Mouse (Mus musculus) heart, postnatal 0 days (tissue): Measurements from ENCODE around the gene Efnb2. TPM values are rescaled to one million over a fixed set of nuclear protein-coding genes. Genes with fewer than 3 reads are reported as not detected.

Source experiments
- ATAC-seq: fragments of 200-750 bp; cut with Nextera tagmentation; 2 replicates; pipeline ENCODE4 v1.8.0; 2017; ENCODE audit warnings: low read depth, moderate number of reproducible peaks, moderate library complexity; ENCODE audit not compliant: insufficient read depth
- DNase-seq: peaks from one replicate; pipeline ENCODE4 v3.0.0-alpha.2; 2016; ENCODE audit warnings: low spot score
- H3K27ac ChIP-seq: fragments of 300-500 bp; sonication (generic); 2 replicates; pipeline ENCODE4 v1.5.1; 2014; ENCODE audit warnings: low read depth, mild to moderate bottlenecking
- H3K27me3 ChIP-seq: fragments of 300-500 bp; sonication (generic); 2 replicates; pipeline ENCODE4 v1.6.1; 2014; ENCODE audit warnings: low read length, mixed read lengths; ENCODE audit not compliant: control insufficient read depth, insufficient read depth
- H3K36me3 ChIP-seq: fragments of 300-500 bp; sonication (generic); replicated peaks from 2 replicates; pipeline ENCODE4 v1.6.1; 2014; ENCODE audit warnings: low read length, mixed read lengths; ENCODE audit not compliant: control insufficient read depth, insufficient read depth
- H3K4me1 ChIP-seq: fragments of 300-500 bp; sonication (generic); 2 replicates; pipeline ENCODE4 v1.6.1; 2014; ENCODE audit warnings: antibody characterized with exemption; ENCODE audit not compliant: control insufficient read depth, insufficient read depth
- H3K4me2 ChIP-seq: fragments of 300-500 bp; sonication (generic); 2 replicates; pipeline ENCODE4 v1.6.1; 2014; ENCODE audit warnings: low read depth, mild to moderate bottlenecking, low read length, moderate library complexity
- H3K4me3 ChIP-seq: fragments of 300-500 bp; sonication (generic); 2 replicates; pipeline ENCODE4 v1.5.1; 2014; ENCODE audit warnings: low read depth, low read length
- H3K9ac ChIP-seq: fragments of 300-500 bp; sonication (generic); replicated peaks from 2 replicates; pipeline ENCODE4 v1.6.1; 2014; ENCODE audit warnings: low read depth, low read length, mixed read lengths
- H3K9me3 ChIP-seq: fragments of 300-500 bp; sonication (generic); replicated peaks from 2 replicates; pipeline ENCODE4 v1.6.1; 2016; ENCODE audit warnings: low read length; ENCODE audit not compliant: control insufficient read depth
- CTCF ChIP-seq: IDR thresholded peaks from 2 replicates; pipeline ENCODE4 v1.5.1; 2016; ENCODE audit warnings: antibody characterized with exemption, control low read depth, low read depth
- EP300 ChIP-seq: IDR thresholded peaks from 2 replicates; pipeline ENCODE4 v1.6.1; 2016; ENCODE audit warnings: antibody characterized with exemption, low read depth
- WGBS: fragments of 180-500 bp; shearing (Covaris S2); extraction: QIAGEN DNeasy Blood & Tissue Kit; methylation state at CpG from one replicate; pipeline ENCODE4 v1.1.7; 2014; 5-methylcytosine and 5-hydroxymethylcytosine counted together
- polyA plus RNA-seq: library from polyadenylated mRNA; unstranded; fragments of >200 nt; fragmentation: Nextera tagmentation; extraction: Ambion mirVana; gene quantifications from 2 replicates; pipeline ENCODE4 v1.2.1, GENCODE M21; 2015
- total RNA-seq: library from RNA; depleted of rRNA; stranded (reverse); fragments of >200 nt; gene quantifications from 2 replicates; pipeline ENCODE4 v1.2.3, GENCODE M21; 2014; ENCODE audit warnings: low replicate concordance

Gene Efnb2
- total and polyA plus RNA-seq, 2 experiments from 2014 or later, result 6.2 to 13.8 TPM

DNA sequence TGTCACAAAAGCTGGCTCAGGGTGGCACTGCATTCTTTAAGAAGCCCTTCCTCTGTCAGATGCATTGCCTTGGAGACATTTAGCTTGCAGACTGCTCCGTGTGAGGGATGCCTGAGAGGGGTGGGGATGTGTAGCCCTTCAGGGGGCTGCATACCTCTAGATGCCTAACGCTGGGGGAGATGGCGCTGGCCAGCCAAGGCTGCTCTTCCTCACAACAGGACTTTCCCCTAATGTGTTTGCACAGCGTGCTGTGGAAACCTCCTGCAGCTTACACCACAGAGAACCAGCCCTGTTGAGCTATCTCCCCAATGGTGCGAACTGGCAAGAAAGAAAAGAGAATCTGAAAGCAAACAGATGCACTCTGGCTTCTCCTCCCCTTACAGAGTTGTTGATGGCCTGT is 51.9 kb downstream of the Efnb2 start:
- ATAC-seq, result no peak; the same call in 1 of the 2 replicates
- 35% methylated on average over 5 of the region's 5 CpGs for WGBS

DNA sequence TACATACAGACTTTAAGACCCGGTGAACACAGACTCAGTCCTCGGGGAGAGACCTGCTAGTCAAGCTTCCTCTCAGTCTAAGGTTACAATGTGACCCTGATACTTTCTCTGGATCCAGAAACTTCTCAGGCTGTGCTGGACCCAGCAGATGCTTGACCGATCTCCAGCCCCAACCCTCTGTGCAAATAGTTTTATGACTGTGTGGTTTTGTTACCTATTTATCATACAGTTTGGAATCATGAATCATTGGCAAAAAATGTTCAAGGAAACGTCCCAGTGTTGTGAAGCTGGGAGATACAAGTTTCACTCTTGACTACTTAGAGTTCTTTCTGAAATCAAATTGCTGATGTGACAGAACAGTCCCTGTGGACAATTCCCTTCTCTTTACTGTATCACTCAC is 55.4 kb downstream of the Efnb2 start:
- ATAC-seq, result no peak
- no peaks in the 10 kb centered on the region for H3K36me3 ChIP-seq
- 62% methylated on average over 4 of the region's 4 CpGs for WGBS
- no peak overlapping the region for H3K4me2 ChIP-seq
- H3K4me1 ChIP-seq, result no peaks in the 10 kb centered on the region
- no peak for DNase-seq
- TF ChIP-seq CTCF (no peak), EP300 (no peak)
- H3K4me3 ChIP-seq, result no peak overlapping the region
- no peak overlapping the region for H3K27ac ChIP-seq
- no peaks in the 10 kb centered on the region for H3K9me3 ChIP-seq
- H3K9ac ChIP-seq, result no peak overlapping the region
- H3K27me3 ChIP-seq, result no peaks in the 10 kb centered on the region

More for the DNA sequence above, 51.9 kb downstream of the Efnb2 start:
- H3K36me3 ChIP-seq, result no peaks in the 10 kb centered on the region
- TF ChIP-seq CTCF (no peak), EP300 (no peak)
- no peak overlapping the region for H3K4me2 ChIP-seq
- H3K27me3 ChIP-seq, result no peaks in the 10 kb centered on the region
- H3K27ac ChIP-seq, result no peak overlapping the region
- no peak overlapping the region for H3K4me3 ChIP-seq
- no peak overlapping the region for H3K9ac ChIP-seq
- no peak for DNase-seq
- no peaks in the 10 kb centered on the region for H3K4me1 ChIP-seq
- H3K9me3 ChIP-seq, result no peaks in the 10 kb centered on the region

DNA sequence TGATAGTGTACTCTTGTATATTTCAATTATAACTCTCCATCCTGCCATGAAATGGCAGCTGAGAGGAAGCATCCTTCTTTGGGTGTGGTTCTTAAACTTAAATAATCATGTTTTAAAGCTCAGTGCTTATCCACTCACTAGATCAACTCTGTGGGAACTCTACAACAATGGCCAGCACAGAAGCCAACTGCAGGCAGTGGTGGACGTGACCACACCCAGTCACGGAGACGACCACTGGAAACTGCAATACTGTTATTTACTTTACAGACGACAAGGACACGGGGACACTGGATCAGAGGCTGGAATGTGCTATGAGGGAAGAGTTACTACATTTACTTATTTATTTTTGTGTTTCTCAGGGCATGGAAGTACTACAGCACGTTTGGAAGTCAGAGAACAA is 57.2 kb downstream of the Efnb2 start:
- no peak for TF ChIP-seq CTCF
- no peak for DNase-seq
- no peak overlapping the region for H3K4me2 ChIP-seq
- no peaks in the 10 kb centered on the region for H3K36me3 ChIP-seq
- H3K4me1 ChIP-seq, result no peaks in the 10 kb centered on the region
- H3K9me3 ChIP-seq, result no peaks in the 10 kb centered on the region
- no peak overlapping the region for H3K27ac ChIP-seq
- H3K27me3 ChIP-seq, result no peaks in the 10 kb centered on the region
- H3K9ac ChIP-seq, result no peak overlapping the region
- 57% methylated on average over 6 of the region's 6 CpGs for WGBS
- no peak for ATAC-seq
- no peak overlapping the region for H3K4me3 ChIP-seq

DNA sequence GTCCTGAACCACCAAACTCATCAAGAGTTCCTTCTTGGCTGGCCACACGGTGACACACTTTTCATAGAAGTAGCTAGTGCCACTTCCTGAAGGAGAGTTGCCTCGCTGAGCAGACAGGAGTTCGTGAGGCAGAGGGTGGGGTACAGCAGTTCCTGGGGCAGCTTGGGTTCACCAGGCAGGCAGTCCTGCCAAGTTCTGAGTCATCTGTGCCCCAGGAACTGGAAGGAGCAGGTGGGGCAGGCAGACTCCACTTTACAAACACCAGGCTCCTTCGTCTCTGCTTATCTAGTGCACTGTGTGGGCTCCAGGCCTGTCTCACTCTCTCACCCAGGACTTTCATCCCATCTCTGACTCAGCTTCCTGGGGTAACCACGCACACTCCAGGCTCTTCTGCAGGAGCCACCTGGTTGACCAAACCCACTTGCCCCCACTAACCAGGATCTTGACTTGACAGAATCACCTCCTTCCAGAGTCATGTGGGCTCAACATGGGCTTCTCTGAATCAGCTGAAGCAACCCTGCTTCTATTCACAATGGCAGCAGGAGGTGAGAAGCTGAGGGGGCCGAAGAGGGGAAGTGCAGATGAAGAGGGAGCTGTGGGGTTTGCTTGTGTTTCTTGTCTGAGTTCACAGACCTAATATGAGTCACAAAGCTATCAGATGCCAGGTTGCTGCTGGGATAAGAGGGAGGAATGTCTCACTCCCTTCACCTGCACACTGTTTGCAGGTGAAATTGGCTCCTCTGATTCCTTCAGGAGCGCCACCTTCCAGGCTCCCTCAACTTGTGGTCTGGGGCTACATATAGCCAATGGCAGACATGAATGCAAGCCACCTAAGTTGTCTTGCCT is 58.2 kb downstream of the Efnb2 start:
- Histone ChIP-seq H3K4me1 (no peaks in the 10 kb centered on the region), H3K27ac (no peak overlapping the region), H3K4me3 (no peak overlapping the region), H3K9ac (no peak overlapping the region), H3K27me3 (no peaks in the 10 kb centered on the region), H3K36me3 (no peaks in the 10 kb centered on the region), H3K4me2 (no peak overlapping the region), H3K9me3 (no peaks in the 10 kb centered on the region)
- DNase-seq (peak; percentile 9), ATAC-seq (peak; percentile 36)
- no peak for TF ChIP-seq CTCF
- TF ChIP-seq EP300, result no peak
- WGBS, result 40% methylated on average over 7 of the region's 7 CpGs

DNA sequence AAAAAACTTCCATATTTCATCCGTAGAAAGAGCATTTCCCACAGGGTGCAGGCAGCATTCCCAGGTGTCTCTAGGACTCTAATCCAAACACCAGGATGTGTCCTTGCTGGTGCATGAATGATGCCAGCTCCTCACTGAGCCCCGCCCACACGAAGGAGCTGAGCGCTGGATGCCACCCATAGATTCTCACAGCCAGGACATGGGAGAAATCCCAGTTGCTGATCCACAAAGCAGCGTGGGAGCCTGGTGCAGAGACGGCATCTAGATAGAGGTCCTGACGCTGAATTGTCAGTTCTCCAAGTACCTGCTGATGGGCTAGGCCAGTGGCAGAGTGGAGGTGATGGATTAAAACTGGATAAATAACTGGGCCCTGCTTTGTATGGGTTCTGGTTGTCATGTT is 61.1 kb downstream of the Efnb2 start:
- Histone ChIP-seq H3K36me3 (no peaks in the 10 kb centered on the region), H3K9me3 (no peaks in the 10 kb centered on the region), H3K4me1 (no peaks in the 10 kb centered on the region), H3K27ac (no peak overlapping the region), H3K4me3 (no peak overlapping the region), H3K27me3 (no peaks in the 10 kb centered on the region), H3K4me2 (no peak overlapping the region), H3K9ac (no peak overlapping the region)
- TF ChIP-seq EP300 (no peak), CTCF (no peak)
- DNase-seq (no peak), ATAC-seq (no peak)
- 77% methylated on average over 7 of the region's 7 CpGs for WGBS

DNA sequence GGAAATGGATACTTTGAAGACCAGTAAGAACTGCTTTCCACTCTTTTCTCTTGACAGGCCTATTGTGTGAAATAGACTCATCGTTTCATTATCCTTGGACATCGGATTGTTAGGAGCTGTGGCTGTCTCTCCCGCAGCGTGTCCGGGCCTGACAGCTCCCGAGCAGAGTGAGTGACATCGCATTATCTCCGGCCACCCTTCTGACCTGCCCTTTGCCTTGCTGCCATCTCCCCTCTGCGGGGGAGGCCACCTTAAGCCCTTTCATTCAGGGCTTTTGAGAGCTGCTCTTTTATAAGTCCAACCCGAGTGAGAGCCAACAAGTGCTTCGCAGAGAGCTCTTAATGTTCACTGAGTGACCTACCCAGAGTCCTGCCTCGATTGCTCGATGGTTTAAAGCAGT is 63.6 kb downstream of the Efnb2 start:
- DNase-seq, result no peak
- TF ChIP-seq EP300 (no peak), CTCF (no peak)
- 31% methylated on average over 13 of the region's 13 CpGs for WGBS

More for the DNA sequence above, 63.6 kb downstream of the Efnb2 start:
- H3K9ac ChIP-seq, result no peak overlapping the region
- no peak overlapping the region for H3K4me3 ChIP-seq
- H3K4me2 ChIP-seq, result no peak overlapping the region
- no peak for ATAC-seq
- H3K27ac ChIP-seq, result no peak overlapping the region
- H3K4me1 ChIP-seq, result no peaks in the 10 kb centered on the region
- no peaks in the 10 kb centered on the region for H3K9me3 ChIP-seq
- no peaks in the 10 kb centered on the region for H3K27me3 ChIP-seq
- no peaks in the 10 kb centered on the region for H3K36me3 ChIP-seq
